Mouse (Mus musculus): ENCODE results near the gene Kcnmb4. TPM values are rescaled to one million over a fixed set of nuclear protein-coding genes. Genes with fewer than 3 reads are reported as not detected.

Kcnmb4 gene
- polyA plus RNA-seq, 1 experiment: 117 TPM

DNA sequence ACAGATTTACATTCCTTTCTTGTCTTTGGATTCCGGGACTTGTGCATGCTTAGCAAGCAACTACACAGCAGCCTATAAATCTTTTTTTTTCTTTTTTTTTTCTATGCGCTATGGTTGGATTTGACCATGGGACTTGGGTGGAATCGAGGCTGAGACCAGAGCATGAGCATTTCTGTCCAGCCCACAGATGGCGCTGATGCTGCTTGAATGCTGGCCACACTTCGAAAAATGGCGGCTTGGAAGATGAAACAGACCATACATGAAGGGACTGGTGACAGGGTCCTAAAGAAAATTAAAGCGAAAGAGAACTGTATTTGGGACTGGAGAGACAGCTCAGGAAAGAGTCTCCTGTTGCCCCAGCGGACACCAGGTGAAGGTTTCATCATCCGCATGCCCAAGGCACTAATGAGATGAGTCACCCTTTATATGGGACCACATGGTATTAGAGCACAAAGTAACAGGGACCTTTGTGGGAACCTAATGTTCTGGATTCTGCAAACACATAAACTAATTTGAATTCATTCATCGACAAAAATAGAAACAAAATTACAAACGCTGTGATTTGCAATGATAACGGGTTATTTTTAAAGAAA lies 9.8 kb downstream of the Kcnmb4 start:
- Histone ChIP-seq H3K27ac (ENCODE audit: insufficient read depth, low read length) (no peak overlapping the region), H3K4me3 (ENCODE audit: insufficient read depth, low read length) (no peak overlapping the region), H3K4me1 (ENCODE audit: control insufficient read depth, insufficient read depth, low read length) (0 out of 2 replicates have a peak, but pooled peaks cover 3% of the 10 kb centered on the region)
- no peak for TF ChIP-seq CTCF (IDR thresholded peaks at IDR 0.05; ENCODE audit: extremely low read depth, insufficient read depth, low read length)
- no peak for TF ChIP-seq POLR2A (IDR thresholded peaks at IDR 0.05; ENCODE audit: extremely low read depth, insufficient read depth, low read length)

DNA sequence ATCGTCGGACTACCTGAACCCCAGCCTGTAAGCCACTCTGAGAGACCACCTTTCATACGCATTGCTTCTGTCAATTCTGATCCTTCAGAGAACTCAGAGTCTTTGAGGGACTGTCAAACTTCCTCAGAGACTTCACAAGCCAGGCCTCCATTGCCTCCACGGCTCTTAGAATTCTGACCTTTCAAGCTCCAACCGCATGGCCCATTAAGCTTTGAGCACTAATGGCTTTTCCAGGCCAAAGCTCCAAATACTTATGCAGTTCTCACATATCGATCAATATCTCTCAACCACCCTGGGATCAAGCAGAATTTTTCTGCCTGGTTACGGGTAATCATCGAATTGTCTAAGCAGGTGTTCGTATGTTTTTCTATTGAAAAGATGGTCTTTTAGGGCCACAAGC lies 12.2 kb downstream of the Kcnmb4 start:
- TF ChIP-seq CTCF (IDR thresholded peaks at IDR 0.05; ENCODE audit: extremely low read depth, insufficient read depth, low read length) (no peak), POLR2A (IDR thresholded peaks at IDR 0.05; ENCODE audit: extremely low read depth, insufficient read depth, low read length) (no peak)
- H3K27ac ChIP-seq (ENCODE audit: insufficient read depth, low read length): no peak overlapping the region
- 0 out of 2 replicates have a peak, but pooled peaks cover 3% of the 10 kb centered on the region for H3K4me1 ChIP-seq (ENCODE audit: control insufficient read depth, insufficient read depth, low read length)
- no peak overlapping the region for H3K4me3 ChIP-seq (ENCODE audit: insufficient read depth, low read length)

DNA sequence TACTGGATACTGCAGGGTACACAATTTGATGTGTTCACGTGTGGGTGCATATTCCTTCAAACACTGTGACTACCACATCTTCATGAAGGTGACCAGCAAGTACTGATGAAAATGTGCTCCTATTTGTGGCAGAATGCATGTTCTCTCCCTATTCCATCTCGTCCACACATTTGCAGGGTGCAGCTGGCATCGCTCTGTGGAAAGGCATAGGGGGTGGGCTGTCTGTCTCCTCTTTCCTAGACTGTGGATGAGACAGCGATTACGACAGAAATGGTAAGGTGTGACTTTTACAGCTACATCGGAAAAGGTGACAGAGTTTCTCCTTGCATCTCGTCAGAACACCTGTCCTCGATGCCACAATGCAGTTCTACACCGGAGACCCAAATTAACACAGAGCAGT lies 14.9 kb downstream of the Kcnmb4 start:
- Histone ChIP-seq H3K27ac (ENCODE audit: insufficient read depth, low read length) (no peak overlapping the region), H3K4me1 (ENCODE audit: control insufficient read depth, insufficient read depth, low read length) (0 out of 2 replicates have a peak, but pooled peaks cover 3% of the 10 kb centered on the region), H3K4me3 (ENCODE audit: insufficient read depth, low read length) (no peak overlapping the region)
- TF ChIP-seq POLR2A (IDR thresholded peaks at IDR 0.05; ENCODE audit: extremely low read depth, insufficient read depth, low read length) (no peak), CTCF (IDR thresholded peaks at IDR 0.05; ENCODE audit: extremely low read depth, insufficient read depth, low read length) (no peak)

DNA sequence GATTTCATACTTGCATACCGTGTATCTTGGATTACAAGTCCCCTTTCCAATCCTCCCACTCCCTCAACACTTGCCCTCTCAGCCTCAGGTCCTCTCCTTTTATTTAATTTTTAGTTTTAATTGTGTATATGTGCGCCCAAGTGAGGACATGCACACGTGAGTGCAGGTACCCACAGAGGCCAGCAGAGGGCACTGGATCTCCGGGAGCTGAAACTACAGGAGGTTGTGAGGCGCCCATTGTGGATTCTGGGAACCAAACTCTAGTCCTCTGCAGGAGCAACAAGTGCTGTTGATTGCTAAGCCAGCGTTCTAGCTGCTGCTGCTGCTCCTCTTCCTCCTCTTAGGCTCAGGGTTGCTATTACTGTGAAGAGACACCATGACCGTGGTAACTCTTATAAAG lies 20.9 kb downstream of the Kcnmb4 start:
- TF ChIP-seq CTCF (IDR thresholded peaks at IDR 0.05; ENCODE audit: extremely low read depth, insufficient read depth, low read length) (no peak), POLR2A (IDR thresholded peaks at IDR 0.05; ENCODE audit: extremely low read depth, insufficient read depth, low read length) (no peak)
- H3K27ac ChIP-seq (ENCODE audit: insufficient read depth, low read length): no peak overlapping the region
- no peaks in the 10 kb centered on the region for H3K4me1 ChIP-seq (ENCODE audit: control insufficient read depth, insufficient read depth, low read length)
- H3K4me3 ChIP-seq (ENCODE audit: insufficient read depth, low read length): no peak overlapping the region

DNA sequence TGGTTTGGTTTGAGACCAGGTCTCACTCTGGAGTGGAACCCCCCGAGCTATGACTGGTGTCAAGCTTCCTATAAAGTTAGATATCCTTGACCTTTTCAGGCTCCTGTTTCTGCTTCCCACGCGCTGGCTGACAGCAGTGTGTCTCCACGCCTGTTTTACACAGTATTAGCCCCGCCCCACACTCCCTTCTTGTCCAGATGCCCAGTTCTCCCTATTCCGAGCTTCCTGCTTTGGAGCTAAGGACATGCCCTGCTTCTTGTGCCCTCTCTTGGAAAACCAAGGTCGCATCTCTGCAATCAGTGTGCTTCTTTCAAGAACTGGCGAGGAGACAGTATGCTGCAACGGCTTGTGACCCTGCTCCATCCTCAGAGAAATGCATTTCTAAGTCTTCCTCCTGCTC lies 23.1 kb downstream of the Kcnmb4 start:
- H3K27ac ChIP-seq (ENCODE audit: insufficient read depth, low read length): no peak overlapping the region
- no peak overlapping the region for H3K4me3 ChIP-seq (ENCODE audit: insufficient read depth, low read length)
- TF ChIP-seq CTCF (IDR thresholded peaks at IDR 0.05; ENCODE audit: extremely low read depth, insufficient read depth, low read length) (no peak), POLR2A (IDR thresholded peaks at IDR 0.05; ENCODE audit: extremely low read depth, insufficient read depth, low read length) (no peak)
- H3K4me1 ChIP-seq (ENCODE audit: control insufficient read depth, insufficient read depth, low read length): no peaks in the 10 kb centered on the region

DNA sequence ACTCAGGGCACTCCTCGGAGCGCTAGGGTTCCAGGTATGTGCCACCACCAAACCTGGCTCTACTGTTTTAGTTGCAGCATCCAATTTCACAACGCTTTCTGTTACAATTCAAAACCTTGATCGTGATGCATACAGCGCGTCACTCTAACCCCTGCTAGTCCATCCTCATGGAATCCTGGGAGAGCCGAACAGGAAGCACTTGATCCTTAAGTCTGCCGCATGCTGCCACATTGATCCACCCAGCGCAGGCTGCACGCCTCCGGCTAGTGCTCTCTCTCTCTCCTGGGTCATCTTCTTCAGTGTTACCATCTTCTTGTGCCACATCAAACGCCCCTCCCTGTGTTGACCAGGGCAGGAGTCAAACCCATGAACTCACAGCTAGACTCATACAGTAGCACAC lies 25.5 kb downstream of the Kcnmb4 start:
- H3K4me3 ChIP-seq (ENCODE audit: insufficient read depth, low read length): no peak overlapping the region
- no peak overlapping the region for H3K27ac ChIP-seq (ENCODE audit: insufficient read depth, low read length)
- TF ChIP-seq POLR2A (IDR thresholded peaks at IDR 0.05; ENCODE audit: extremely low read depth, insufficient read depth, low read length) (no peak), CTCF (IDR thresholded peaks at IDR 0.05; ENCODE audit: extremely low read depth, insufficient read depth, low read length) (no peak)
- H3K4me1 ChIP-seq (ENCODE audit: control insufficient read depth, insufficient read depth, low read length): no peaks in the 10 kb centered on the region

DNA sequence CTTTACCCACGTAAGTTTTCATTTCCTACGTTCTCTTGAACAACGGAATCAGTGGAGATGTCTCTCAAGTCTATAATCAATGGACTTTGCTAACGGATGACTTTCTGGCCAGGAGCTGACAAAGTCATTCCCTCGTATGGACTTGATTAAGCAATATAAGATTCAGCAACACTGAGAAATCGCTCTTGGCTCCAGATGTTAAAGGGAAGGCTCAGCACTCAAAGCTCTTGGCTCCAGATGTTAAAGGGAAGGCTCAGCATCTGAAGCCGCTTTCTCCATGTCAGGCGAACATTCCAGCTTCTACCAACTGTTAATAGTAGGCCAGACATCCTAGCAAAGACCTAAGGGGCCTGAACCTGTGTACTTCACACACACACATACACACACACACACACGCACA lies 26.5 kb downstream of the Kcnmb4 start:
- TF ChIP-seq CTCF (IDR thresholded peaks at IDR 0.05; ENCODE audit: extremely low read depth, insufficient read depth, low read length): no peak
- no peak for TF ChIP-seq POLR2A (IDR thresholded peaks at IDR 0.05; ENCODE audit: extremely low read depth, insufficient read depth, low read length)
- Histone ChIP-seq H3K4me1 (ENCODE audit: control insufficient read depth, insufficient read depth, low read length) (no peaks in the 10 kb centered on the region), H3K4me3 (ENCODE audit: insufficient read depth, low read length) (no peak overlapping the region), H3K27ac (ENCODE audit: insufficient read depth, low read length) (no peak overlapping the region)

DNA sequence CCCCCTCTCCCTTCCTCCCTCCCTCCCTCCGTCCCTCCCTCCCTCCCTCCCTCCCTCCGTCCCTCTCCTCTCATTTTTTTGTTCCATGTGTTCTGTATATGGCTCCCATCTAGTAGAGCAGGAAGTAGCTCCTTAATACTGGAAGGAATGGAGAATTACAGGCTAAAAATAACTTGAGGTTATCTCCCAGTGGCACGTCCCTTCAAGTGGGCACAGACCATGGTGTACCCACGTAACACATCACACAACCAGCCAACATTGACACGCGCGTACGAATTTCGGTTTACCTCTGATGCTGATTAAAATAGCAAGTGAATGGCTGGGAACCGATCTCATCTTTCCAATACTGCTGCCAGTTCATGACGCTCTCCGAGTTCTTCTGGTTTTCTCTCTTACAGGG lies 27.6 kb downstream of the Kcnmb4 start:
- no peak overlapping the region for H3K4me3 ChIP-seq (ENCODE audit: insufficient read depth, low read length)
- no peaks in the 10 kb centered on the region for H3K4me1 ChIP-seq (ENCODE audit: control insufficient read depth, insufficient read depth, low read length)
- TF ChIP-seq POLR2A (IDR thresholded peaks at IDR 0.05; ENCODE audit: extremely low read depth, insufficient read depth, low read length) (no peak), CTCF (IDR thresholded peaks at IDR 0.05; ENCODE audit: extremely low read depth, insufficient read depth, low read length) (no peak)
- no peak overlapping the region for H3K27ac ChIP-seq (ENCODE audit: insufficient read depth, low read length)

DNA sequence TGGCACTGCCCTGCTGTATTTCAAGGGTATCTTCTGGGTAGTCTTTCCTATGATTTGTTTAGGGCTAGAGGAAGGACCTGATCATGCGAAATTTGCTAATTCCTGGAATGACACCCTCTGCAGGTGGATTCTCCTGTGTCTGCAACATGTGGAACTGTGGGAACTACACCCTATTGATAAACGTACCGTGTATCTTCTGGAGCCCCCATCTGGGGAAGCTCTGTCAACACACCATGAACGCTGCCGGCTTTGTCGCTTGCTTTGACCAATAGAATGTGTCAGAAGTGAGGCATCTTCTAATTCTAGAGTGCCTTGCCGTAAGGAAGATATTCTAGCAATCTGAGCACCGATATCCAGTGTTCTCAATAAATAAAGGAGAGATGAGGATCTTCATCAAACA lies 28.9 kb downstream of the Kcnmb4 start:
- TF ChIP-seq CTCF (IDR thresholded peaks at IDR 0.05; ENCODE audit: extremely low read depth, insufficient read depth, low read length) (no peak), POLR2A (IDR thresholded peaks at IDR 0.05; ENCODE audit: extremely low read depth, insufficient read depth, low read length) (no peak)
- Histone ChIP-seq H3K4me3 (ENCODE audit: insufficient read depth, low read length) (no peak overlapping the region), H3K4me1 (ENCODE audit: control insufficient read depth, insufficient read depth, low read length) (no peaks in the 10 kb centered on the region), H3K27ac (ENCODE audit: insufficient read depth, low read length) (no peak overlapping the region)

DNA sequence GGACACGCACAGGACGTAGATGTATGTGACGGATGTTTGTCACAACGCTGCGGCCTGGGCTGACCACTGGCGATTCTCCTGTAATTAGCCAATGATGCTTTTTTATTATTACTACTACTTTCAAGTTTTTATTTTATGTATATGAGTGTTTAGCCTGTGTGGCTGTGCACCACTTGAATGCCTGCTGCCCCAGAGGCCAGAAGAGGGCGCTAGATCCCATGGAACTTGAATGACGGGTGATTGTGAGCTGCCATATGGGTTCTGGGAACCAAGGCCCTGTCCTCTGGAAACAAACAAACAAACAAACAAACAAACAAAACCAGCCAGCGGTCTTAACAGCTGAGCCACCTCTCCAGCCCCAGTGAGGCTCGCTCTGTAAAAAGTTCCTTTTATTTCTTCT lies 29.3 kb downstream of the Kcnmb4 start:
- Histone ChIP-seq H3K4me3 (ENCODE audit: insufficient read depth, low read length) (no peak overlapping the region), H3K4me1 (ENCODE audit: control insufficient read depth, insufficient read depth, low read length) (no peaks in the 10 kb centered on the region), H3K27ac (ENCODE audit: insufficient read depth, low read length) (no peak overlapping the region)
- TF ChIP-seq CTCF (IDR thresholded peaks at IDR 0.05; ENCODE audit: extremely low read depth, insufficient read depth, low read length) (no peak), POLR2A (IDR thresholded peaks at IDR 0.05; ENCODE audit: extremely low read depth, insufficient read depth, low read length) (no peak)
